Mouse (Mus musculus): ENCODE measurements around the gene Zfp263.

DNA sequence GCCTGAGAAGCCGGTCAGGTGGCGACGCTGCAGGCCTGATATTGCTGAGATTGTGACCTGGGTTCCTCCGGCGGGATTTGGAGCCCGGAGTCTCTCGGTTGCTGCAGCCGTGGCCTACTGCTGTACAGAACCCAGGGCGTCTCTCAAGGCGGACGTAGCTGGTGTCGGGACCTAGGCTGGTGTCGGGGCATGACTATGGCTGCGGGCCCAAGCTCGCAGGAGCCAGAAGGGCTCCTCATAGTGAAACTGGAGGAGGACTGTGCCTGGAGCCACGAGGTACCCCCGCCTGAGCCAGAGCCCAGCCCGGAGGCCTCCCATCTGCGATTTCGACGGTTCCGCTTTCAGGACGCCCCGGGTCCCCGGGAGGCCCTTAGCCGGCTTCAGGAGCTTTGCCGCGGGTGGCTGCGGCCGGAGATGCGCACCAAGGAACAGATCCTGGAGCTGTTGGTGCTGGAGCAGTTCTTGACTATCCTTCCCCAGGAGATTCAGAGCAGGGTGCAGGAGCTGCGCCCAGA lies 350 bp downstream of the Zfp263 start:
- peak; percentile 3; the same call in 1 of the 2 replicates for TF ChIP-seq POLR2A (IDR thresholded peaks at IDR 0.05; ENCODE audit: low read depth, low read length)
- TF ChIP-seq CTCF (IDR thresholded peaks at IDR 0.05; ENCODE audit: extremely low read depth, insufficient read length, insufficient replicate concordance, low read depth, low read length) = no peak

Measured in small intestine, adult 2 months (tissue).